Mouse (Mus musculus) megakaryocyte, embryonic 14.5 days (primary cell): ENCODE data around the gene Tas1r2. TPM values are rescaled to one million over a fixed set of nuclear protein-coding genes. Genes with fewer than 3 reads are reported as not detected.
A peak's percentile ranks its signal among the peaks of the same experiment; 100 is the strongest.

Source experiments
- H3K27me3 ChIP-seq: replicated peaks from 2 replicates; pipeline ENCODE3; 2012; ENCODE audit warnings: inconsistent platforms
- H3K36me3 ChIP-seq: replicated peaks from 2 replicates; pipeline ENCODE3; 2012; ENCODE audit warnings: low read length, inconsistent platforms, mixed read lengths
- H3K4me1 ChIP-seq: 2 replicates; pipeline ENCODE4 v1.6.1; 2012; ENCODE audit warnings: inconsistent platforms
- H3K4me3 ChIP-seq: replicated peaks from 2 replicates; pipeline ENCODE3; 2012; ENCODE audit warnings: moderate library complexity, mild to moderate bottlenecking, inconsistent platforms
- H3K9me3 ChIP-seq: 2 replicates; pipeline ENCODE4 v1.6.1; 2012; ENCODE audit warnings: inconsistent platforms
- FLI1 ChIP-seq: IDR thresholded peaks from 2 replicates; pipeline ENCODE4 v1.6.1; 2012; ENCODE audit warnings: low read length, inconsistent platforms, mixed read lengths
- GATA1 ChIP-seq: IDR thresholded peaks from 3 replicates; pipeline ENCODE4 v1.6.1; 2012; ENCODE audit warnings: mixed read lengths, low read length, inconsistent platforms, borderline replicate concordance
- polyA plus RNA-seq: library from polyadenylated mRNA; stranded (reverse); fragments of >175 nt; gene quantifications from 2 replicates; pipeline ENCODE4 v1.2.3, GENCODE M21; 2012; ENCODE audit warnings: low replicate concordance; ENCODE audit not compliant: insufficient read depth

Tas1r2 gene
- polyA plus RNA-seq = 0.48 TPM in 1 of 2 replicates, not detected in the other

GRCm38 (mm10) chr4:139653238-139653637, at the start of gene Tas1r2:
Tas1r2 (plus strand) TSS chr4:139653538.
- Histone ChIP-seq H3K4me1 (peaks cover 20% of the 10 kb centered on the region), H3K9me3 (peaks cover 4% of the 10 kb centered on the region), H3K4me3 (no peak within 1 kb of the TSS), H3K27me3 (peaks cover 81% of the 10 kb centered on the region), H3K36me3 (peaks cover 18% of the 10 kb centered on the region)
- TF ChIP-seq FLI1 (no peak), GATA1 (no peak)

GRCm38 (mm10) chr4:139605216-139605615, 48.1 kb upstream of the Tas1r2 start:
- H3K4me1 ChIP-seq = peaks cover 47% of the 10 kb centered on the region
- H3K4me3 ChIP-seq = no peak overlapping the region
- H3K36me3 ChIP-seq = no peaks in the 10 kb centered on the region
- no peaks in the 10 kb centered on the region for H3K9me3 ChIP-seq
- TF ChIP-seq FLI1 = no peak
- TF ChIP-seq GATA1 = no peak
- H3K27me3 ChIP-seq = peaks cover 52% of the 10 kb centered on the region

GRCm38 (mm10) chr4:139606732-139607131, 46.6 kb upstream of the Tas1r2 start:
- Histone ChIP-seq H3K4me1 (peaks cover 40% of the 10 kb centered on the region), H3K4me3 (no peak overlapping the region), H3K36me3 (no peaks in the 10 kb centered on the region), H3K9me3 (no peaks in the 10 kb centered on the region), H3K27me3 (peaks cover 41% of the 10 kb centered on the region)
- TF ChIP-seq FLI1 (no peak), GATA1 (no peak)

GRCm38 (mm10) chr4:139608975-139609374, 44.4 kb upstream of the Tas1r2 start:
- peaks cover 27% of the 10 kb centered on the region for H3K4me1 ChIP-seq
- peaks cover 10% of the 10 kb centered on the region for H3K36me3 ChIP-seq

GRCm38 (mm10) chr4:139610954-139611353, 42.4 kb upstream of the Tas1r2 start:
- peaks cover 26% of the 10 kb centered on the region for H3K27me3 ChIP-seq
- peaks cover 12% of the 10 kb centered on the region for H3K36me3 ChIP-seq
- no peak overlapping the region for H3K4me3 ChIP-seq
- H3K9me3 ChIP-seq = no peaks in the 10 kb centered on the region
- H3K4me1 ChIP-seq = peaks cover 47% of the 10 kb centered on the region
- TF ChIP-seq FLI1 = no peak
- no peak for TF ChIP-seq GATA1

More at GRCm38 (mm10) chr4:139608975-139609374, 44.4 kb upstream of the Tas1r2 start:
- H3K9me3 ChIP-seq = no peaks in the 10 kb centered on the region
- no peak overlapping the region for H3K4me3 ChIP-seq
- TF ChIP-seq FLI1 (no peak), GATA1 (no peak)
- H3K27me3 ChIP-seq = peaks cover 40% of the 10 kb centered on the region

- no peaks in the 10 kb centered on the region for H3K9me3 ChIP-seq
- TF ChIP-seq GATA1 (no peak), FLI1 (no peak)
- peaks cover 51% of the 10 kb centered on the region for H3K4me1 ChIP-seq
- peaks cover 12% of the 10 kb centered on the region for H3K36me3 ChIP-seq
- H3K27me3 ChIP-seq = peaks cover 23% of the 10 kb centered on the region
- peak overlapping the region; percentile 82 for H3K4me3 ChIP-seq
Measured at GRCm38 (mm10) chr4:139611542-139611953, 41.8 kb upstream of the Tas1r2 start.

GRCm38 (mm10) chr4:139614524-139615260, 38.6 kb upstream of the Tas1r2 start:
- H3K4me1 ChIP-seq = peaks cover 57% of the 10 kb centered on the region
- peaks cover 12% of the 10 kb centered on the region for H3K36me3 ChIP-seq
- H3K4me3 ChIP-seq = peak overlapping the region; percentile 51
- TF ChIP-seq FLI1 (no peak), GATA1 (no peak)
- peaks cover 5% of the 10 kb centered on the region for H3K27me3 ChIP-seq
- no peaks in the 10 kb centered on the region for H3K9me3 ChIP-seq

GRCm38 (mm10) chr4:139616276-139617000, 36.9 kb upstream of the Tas1r2 start:
- H3K4me1 ChIP-seq = peaks cover 47% of the 10 kb centered on the region
- TF ChIP-seq FLI1 = no peak
- TF ChIP-seq GATA1 = no peak
- H3K27me3 ChIP-seq = no peaks in the 10 kb centered on the region
- peak overlapping the region; percentile 93 for H3K4me3 ChIP-seq
- H3K9me3 ChIP-seq = no peaks in the 10 kb centered on the region
- H3K36me3 ChIP-seq = peaks cover 12% of the 10 kb centered on the region

GRCm38 (mm10) chr4:139617001-139617364, 36.4 kb upstream of the Tas1r2 start:
- Histone ChIP-seq H3K4me1 (peaks cover 50% of the 10 kb centered on the region), H3K27me3 (no peaks in the 10 kb centered on the region), H3K9me3 (no peaks in the 10 kb centered on the region), H3K36me3 (peaks cover 12% of the 10 kb centered on the region), H3K4me3 (peak overlapping the region; percentile 93)
- TF ChIP-seq FLI1 = no peak
- TF ChIP-seq GATA1 = no peak

GRCm38 (mm10) chr4:139619765-139620164, 33.6 kb upstream of the Tas1r2 start:
- Histone ChIP-seq H3K4me1 (peaks cover 58% of the 10 kb centered on the region), H3K27me3 (peaks cover 5% of the 10 kb centered on the region), H3K4me3 (no peak overlapping the region), H3K36me3 (no peaks in the 10 kb centered on the region), H3K9me3 (no peaks in the 10 kb centered on the region)
- no peak for TF ChIP-seq GATA1
